Mouse (Mus musculus) cerebellum, adult 2 months (tissue): ENCODE results near the gene Glra2. TPM values are rescaled to one million over a fixed set of nuclear protein-coding genes. Genes with fewer than 3 reads are reported as not detected.
"Not testable (repeated sequence)": the region's sequence is repeated elsewhere in the genome, so short reads cannot be mapped to it uniquely, and the experiment has no call there.

Source experiments
- DNase-seq, 2 experiments: peaks; one replicate each; pipeline ENCODE4 v3.0.0; 2021
- H3K27ac ChIP-seq: fragments of 200-500 bp; 2 replicates; pipeline ENCODE4 v1.5.1; 2012; ENCODE audit warnings: low read length, control low read depth, inconsistent platforms; ENCODE audit not compliant: insufficient read depth
- H3K27me3 ChIP-seq: fragments of 200-500 bp; 2 replicates; pipeline ENCODE4 v1.6.1; 2012; ENCODE audit warnings: inconsistent platforms, mild to moderate bottlenecking, low read length, moderate library complexity; ENCODE audit not compliant: control insufficient read depth, insufficient read depth
- H3K4me1 ChIP-seq: fragments of 200-500 bp; 2 replicates; pipeline ENCODE4 v1.6.1; 2011; ENCODE audit warnings: low read length; ENCODE audit not compliant: control insufficient read depth, insufficient read depth
- H3K4me3 ChIP-seq: fragments of 200-500 bp; replicated peaks from 2 replicates; pipeline ENCODE3; 2011; ENCODE audit warnings: mild to moderate bottlenecking, low read depth, low read length, control low read depth; ENCODE audit not compliant: insufficient read depth
- CTCF ChIP-seq: fragments of 200-500 bp; IDR thresholded peaks from 2 replicates; pipeline ENCODE4 v1.5.1; 2011; ENCODE audit warnings: low read depth, mild to moderate bottlenecking, control low read depth, low read length, moderate library complexity, borderline replicate concordance; ENCODE audit not compliant: insufficient read depth
- POLR2A ChIP-seq: fragments of 200-500 bp; IDR thresholded peaks from 2 replicates; pipeline ENCODE4 v1.6.1; 2011; ENCODE audit warnings: low read length, control low read depth, borderline replicate concordance; ENCODE audit not compliant: insufficient read depth
- WGBS: fragments of 180-500 bp; shearing (Covaris S2); methylation state at CpG from one replicate; pipeline ENCODE4 v1.1.7; 2018; 5-methylcytosine and 5-hydroxymethylcytosine counted together
- polyA plus RNA-seq: library from polyadenylated mRNA; depleted of rRNA; stranded (reverse); fragments of >200 nt; gene quantifications from 2 replicates; pipeline ENCODE4 v1.2.3, GENCODE M21; 2012; rRNA removed

The Glra2 gene
- polyA plus RNA-seq, result 3.5 and 4.2 TPM in 2 replicates

DNA sequence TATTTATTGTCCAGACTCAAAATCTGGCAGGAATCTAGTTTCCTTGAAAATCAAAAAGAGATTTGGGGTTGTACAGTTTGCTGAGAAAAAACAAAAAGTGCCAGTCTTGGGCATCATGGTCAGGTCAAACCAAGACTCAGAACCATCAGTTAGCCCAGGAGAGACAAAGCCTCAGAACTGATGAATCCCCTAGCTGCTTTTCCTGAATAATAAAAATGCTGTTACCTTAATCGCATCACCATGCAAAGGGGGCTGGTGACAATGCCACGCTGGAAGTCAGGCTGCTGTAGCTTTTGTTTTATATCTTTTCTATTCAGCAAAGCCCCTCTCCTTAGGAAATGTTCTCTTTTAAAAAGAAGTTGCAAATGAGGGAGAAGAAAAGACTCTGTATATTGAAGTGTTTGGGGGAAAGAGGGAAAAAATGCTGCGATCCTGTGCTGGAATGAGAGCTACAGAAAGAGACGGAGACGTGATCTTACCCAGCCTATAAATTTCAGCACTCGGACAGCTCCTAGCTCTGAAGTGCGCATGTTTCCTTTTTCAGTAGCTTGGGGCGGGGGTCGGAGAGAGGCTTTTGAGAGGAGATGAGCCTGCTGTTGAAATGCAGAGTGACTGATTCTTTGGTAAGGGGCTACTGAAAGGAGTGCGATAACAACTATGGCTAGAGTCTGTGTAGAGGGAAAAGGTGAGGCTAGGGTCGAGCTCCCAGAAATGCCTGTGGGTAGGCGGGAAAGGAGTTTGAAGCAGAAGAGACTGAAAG is at the start of gene Glra2:
Glra2 (minus strand) TSS at position 455 of the 760 bp plus-strand sequence.
- Histone ChIP-seq H3K4me3 (peak within 1 kb of the TSS; percentile 68), H3K27me3 (no peaks in the 10 kb centered on the region), H3K27ac (no peak within 1 kb of the TSS), H3K4me1 (no peaks in the 10 kb centered on the region)
- WGBS, result 5% methylated on average over 12 of the region's 12 CpGs
- TF ChIP-seq POLR2A (no peak), CTCF (no peak)
- DNase-seq, result peak; percentile 7 to 14

DNA sequence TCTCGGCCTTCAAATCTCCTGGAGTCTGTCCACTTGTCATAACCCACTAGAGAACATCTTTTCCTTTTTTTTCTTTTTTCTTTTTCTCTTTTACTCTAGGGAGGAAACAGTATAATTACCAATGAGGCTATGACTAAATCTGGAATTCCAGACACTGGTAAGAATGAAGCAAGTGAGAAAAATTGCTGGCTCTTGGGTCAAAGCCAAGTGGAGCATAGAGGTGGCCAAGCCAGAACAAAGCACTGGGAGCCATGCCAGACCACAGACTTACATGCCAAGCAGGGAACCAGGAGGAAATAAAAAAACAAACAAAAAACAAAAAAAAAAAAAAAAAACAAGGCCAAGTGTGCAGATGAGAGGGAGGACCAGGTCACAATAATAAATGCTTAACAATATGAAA is 35.6 kb upstream of the Glra2 start:
- peak; percentile 80 for DNase-seq
- 13% methylated on average over 1 of the region's 1 CpGs for WGBS
- no peak overlapping the region for H3K4me3 ChIP-seq
- H3K27ac ChIP-seq, result no peak overlapping the region
- H3K27me3 ChIP-seq, result no peaks in the 10 kb centered on the region
- no peaks in the 10 kb centered on the region for H3K4me1 ChIP-seq
- TF ChIP-seq POLR2A (no peak), CTCF (no peak)

DNA sequence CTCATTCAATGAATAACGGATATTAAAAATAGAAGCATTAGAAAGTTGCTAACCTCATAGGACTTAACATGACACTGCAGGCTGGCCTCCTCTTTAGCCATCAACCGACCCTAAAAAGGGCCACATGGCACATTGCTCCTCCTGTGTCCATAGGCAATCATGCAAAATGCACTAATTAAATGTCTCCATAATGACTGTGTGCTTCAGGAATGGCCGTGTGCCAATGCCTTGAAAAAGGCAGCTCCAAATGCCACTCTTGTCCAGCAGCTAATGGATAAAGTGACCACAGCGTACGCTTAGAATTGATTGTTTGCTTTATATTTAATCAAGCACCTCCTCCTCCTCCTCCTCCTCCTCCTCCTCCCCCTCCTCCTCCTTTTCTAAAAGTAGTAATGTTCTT is 17.4 kb upstream of the Glra2 start:
- DNase-seq, result peak in 1 of 2 experiments; percentile 23
- Histone ChIP-seq H3K27me3 (no peaks in the 10 kb centered on the region), H3K4me1 (no peaks in the 10 kb centered on the region), H3K4me3 (no peak overlapping the region), H3K27ac (no peak overlapping the region)
- 27% methylated on average over 5 of the region's 5 CpGs for WGBS
- TF ChIP-seq CTCF (no peak), POLR2A (no peak)

DNA sequence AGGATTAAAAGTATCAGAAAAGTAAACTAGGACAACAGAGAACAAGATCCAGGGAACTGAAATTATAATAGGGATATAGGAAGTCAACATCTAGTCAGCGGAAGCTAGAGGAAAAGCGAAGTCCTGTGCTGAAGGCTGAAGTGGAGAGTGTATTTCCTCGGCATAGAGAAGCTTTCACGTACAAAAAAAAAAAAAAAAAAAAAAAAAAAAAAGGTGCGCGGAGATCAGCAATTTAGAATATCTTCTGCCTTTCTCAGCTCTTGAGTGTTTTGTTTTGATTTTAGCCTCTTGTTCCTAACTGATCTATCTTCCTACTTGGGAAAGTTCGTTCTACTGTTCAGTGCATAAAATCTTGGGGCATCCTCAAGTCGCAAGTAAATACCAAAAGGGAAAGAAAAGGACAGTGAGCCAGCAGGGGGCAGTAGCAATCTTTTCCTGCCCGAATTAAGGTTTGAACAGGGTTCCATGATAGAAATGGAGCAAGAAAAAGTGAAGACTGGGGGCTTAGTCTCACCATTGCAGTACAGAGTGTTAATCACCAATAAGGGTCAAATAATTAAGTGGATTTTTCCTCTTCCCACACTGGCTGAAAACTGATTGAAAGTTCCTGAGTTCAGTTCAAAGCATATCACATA is 623 bp upstream of the Glra2 start:
- TF ChIP-seq CTCF, result no peak
- no peak for TF ChIP-seq POLR2A
- Histone ChIP-seq H3K4me3 (peak overlapping the region; percentile 68), H3K4me1 (no peaks in the 10 kb centered on the region), H3K27me3 (no peaks in the 10 kb centered on the region), H3K27ac (no peak overlapping the region)
- WGBS, result 6% methylated on average over 9 of the region's 9 CpGs
- peak; percentile 49 to 61 for DNase-seq

DNA sequence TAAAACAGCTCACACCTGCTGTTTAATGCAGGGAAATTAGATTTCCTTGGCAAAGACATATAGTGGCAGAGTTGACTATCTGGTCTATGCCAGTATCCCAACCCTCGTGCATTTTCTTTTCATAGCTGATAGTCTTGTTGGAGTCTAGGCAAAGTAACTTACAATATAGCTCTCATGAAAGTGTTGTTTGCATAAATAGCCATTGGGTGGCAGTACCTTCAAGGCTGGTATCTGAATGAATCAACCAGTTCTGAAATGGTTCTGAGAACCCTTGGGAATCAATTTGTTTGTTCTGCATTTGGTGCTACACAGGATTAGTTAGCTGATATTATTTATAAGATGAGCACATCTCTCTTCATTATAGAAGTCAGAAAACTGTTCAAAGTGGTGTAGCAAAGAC is 133.6 kb downstream of the Glra2 start:
- H3K27ac ChIP-seq, result no peak overlapping the region
- no peaks in the 10 kb centered on the region for H3K4me1 ChIP-seq
- peak in 1 of 2 experiments; percentile 4 for DNase-seq
- 14% methylated on average over 1 of the region's 1 CpGs for WGBS
- TF ChIP-seq POLR2A, result no peak
- TF ChIP-seq CTCF, result no peak; the same call in 1 of the 2 replicates
- no peaks in the 10 kb centered on the region for H3K27me3 ChIP-seq
- H3K4me3 ChIP-seq, result no peak overlapping the region

DNA sequence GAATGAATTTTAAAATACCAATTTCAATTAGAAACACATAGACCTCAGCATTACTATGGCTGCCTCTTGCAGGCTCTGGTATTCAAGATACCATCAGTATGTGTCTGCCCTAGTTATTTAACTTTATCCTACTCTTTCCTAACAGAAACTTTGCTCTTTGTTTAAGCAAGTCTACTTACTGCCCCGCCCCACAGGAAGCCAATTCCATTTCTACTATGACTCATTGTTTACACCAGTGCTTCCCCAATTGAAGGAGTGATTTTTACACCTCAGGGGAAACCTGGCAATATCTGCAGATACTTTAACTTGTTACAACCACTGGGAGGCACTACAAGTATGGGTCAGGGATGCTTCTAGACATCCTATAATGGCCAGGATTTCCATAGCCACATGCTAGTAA is 136.0 kb downstream of the Glra2 start:
- WGBS, result 63% methylated on average over 1 of the region's 1 CpGs
- H3K27me3 ChIP-seq, result no peaks in the 10 kb centered on the region
- peak in 1 of 2 experiments; percentile 2 for DNase-seq
- no peak overlapping the region for H3K27ac ChIP-seq
- no peak overlapping the region for H3K4me3 ChIP-seq
- no peaks in the 10 kb centered on the region for H3K4me1 ChIP-seq
- TF ChIP-seq CTCF, result no peak

DNA sequence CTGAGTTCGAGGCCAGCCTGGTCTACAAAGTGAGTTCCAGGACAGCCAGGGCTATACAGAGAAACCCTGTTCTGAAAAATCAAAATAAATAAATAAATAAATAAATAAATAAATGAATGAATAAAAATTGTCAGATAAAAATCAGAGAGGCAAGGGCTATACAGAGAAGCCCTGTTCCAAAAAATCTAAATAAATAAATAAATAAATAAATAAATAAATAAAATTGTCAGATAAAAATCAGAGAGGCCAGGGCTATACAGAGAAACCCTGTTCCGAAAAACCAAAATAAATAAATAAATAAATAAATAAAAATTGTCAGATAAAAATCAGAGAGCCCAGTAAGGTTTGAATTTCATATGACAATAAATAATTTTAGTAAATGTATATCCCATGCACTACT is 144.2 kb downstream of the Glra2 start:
- not testable (repeated sequence) for H3K27me3 ChIP-seq, H3K4me3 ChIP-seq, H3K4me1 ChIP-seq, H3K27ac ChIP-seq, DNase-seq
- 94% methylated on average over 2 of the region's 2 CpGs for WGBS

DNA sequence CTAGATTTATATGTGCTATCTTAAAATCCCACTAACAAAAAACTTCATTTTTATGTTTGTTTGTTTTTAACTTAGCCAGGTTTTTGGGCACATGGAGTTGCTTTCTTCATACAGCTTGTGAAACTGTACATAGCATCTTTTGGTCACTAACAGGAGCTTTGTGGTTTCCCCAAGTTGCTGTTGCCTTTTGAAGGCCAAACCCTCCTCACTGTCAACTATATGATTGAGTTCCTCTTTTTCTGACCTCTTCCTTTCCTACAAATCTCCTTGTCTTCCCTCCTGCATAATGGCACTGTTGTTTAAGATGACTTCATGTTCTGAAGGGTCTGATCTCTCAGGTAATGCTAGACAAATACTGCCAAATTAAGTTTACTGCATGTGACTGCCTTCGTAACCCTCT is 170.6 kb downstream of the Glra2 start:
- TF ChIP-seq POLR2A (no peak), CTCF (no peak)
- Histone ChIP-seq H3K27me3 (no peaks in the 10 kb centered on the region), H3K4me1 (no peaks in the 10 kb centered on the region), H3K4me3 (no peak overlapping the region), H3K27ac (no peak overlapping the region)
- no peak for DNase-seq
- 89% methylated on average over 1 of the region's 1 CpGs for WGBS
